8 mouse cellular contexts compared by ENCODE assay signal in the genomic region with DNA sequence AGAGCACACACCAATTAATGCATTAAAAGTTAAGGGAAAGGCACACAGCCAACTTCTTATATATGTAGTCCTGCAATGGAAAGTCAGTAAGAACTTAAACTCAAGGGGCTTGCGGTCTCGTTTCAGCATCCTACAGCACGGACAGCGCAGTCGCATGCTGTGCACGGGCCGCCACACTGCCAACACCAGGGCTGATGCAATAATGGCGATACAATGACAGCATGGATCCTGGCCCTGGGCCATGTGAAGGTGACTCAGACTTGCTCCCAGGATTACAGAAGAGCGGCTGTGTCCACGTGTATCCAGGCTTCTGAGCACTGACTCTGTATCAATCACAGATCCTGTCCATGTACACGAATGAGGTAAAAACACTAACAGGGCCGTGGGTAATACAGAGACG.
DNase-seq lines count a peak whose midpoint lies in the region; ATAC-seq and TF ChIP-seq lines count a peak whose summit lies in the region.
"Had no signal": no experiment of that assay in that cellular context is flagged by ENCODE, and none has a peak within 500 bp of the region (broad histone marks: within the 10 kb centered on the region; RNA-seq: fewer than 3 reads in every experiment).

No protein-coding gene starts in this region.

- peak; percentile 47 for DNase-seq in left cerebral cortex, postnatal 4 days
- no peak for DNase-seq in left cerebral cortex, postnatal 36 days (ENCODE audit: low spot score in 2 of 2)
- peak; percentile 2 for DNase-seq in Patski (ENCODE audit: low read depth, low spot score)
- DNase-seq in cerebellum, adult 2 months: peak; percentile 81 to 85
- DNase-seq in layer of hippocampus, adult 9-10 months (ENCODE audit: low spot score): no peak
- DNase-seq in spleen, adult 18-20 months: no peak

- H3K4me1 ChIP-seq in cerebellum, adult 2 months (ENCODE audit: control insufficient read depth, insufficient read depth, low read length): peaks cover 27% of the 10 kb centered on the region
- peaks cover 3% of the 10 kb centered on the region for H3K4me1 ChIP-seq in liver, embryonic 16.5 days (ENCODE audit: control insufficient read depth, low read depth, low read length)
- H3K4me1 ChIP-seq: lung, embryonic 15.5 days had no signal

- peaks cover 17% of the 10 kb centered on the region for H3K27me3 ChIP-seq in Patski
- H3K27me3 ChIP-seq in cerebellum, adult 2 months (ENCODE audit: control insufficient read depth, insufficient read depth, low read length): no peaks in the 10 kb centered on the region
- no peaks in the 10 kb centered on the region for H3K27me3 ChIP-seq in liver, embryonic 16.5 days (ENCODE audit: control insufficient read depth, insufficient read depth, low read depth, low read length)
- H3K27me3 ChIP-seq: lung, embryonic 15.5 days had no signal

- TF ChIP-seq CTCF in Patski (IDR thresholded peaks at IDR 0.05): no peak
- TF ChIP-seq CTCF in cerebellum, adult 2 months (IDR thresholded peaks at IDR 0.05; ENCODE audit: borderline replicate concordance, insufficient read depth, low read depth, low read length): no peak

- H3K36me3 ChIP-seq in liver, embryonic 16.5 days (ENCODE audit: control insufficient read depth, insufficient read depth): no peaks in the 10 kb centered on the region
- H3K36me3 ChIP-seq: lung, embryonic 15.5 days had no signal

- intact Hi-C loops in left cerebral cortex, postnatal 4 days (cut with DNase I): no loop called here
- intact Hi-C loops in left cerebral cortex, postnatal 36 days (cut with DNase I): no loop called here

- no peak overlapping the region for H3K4me3 ChIP-seq in cerebellum, adult 2 months (replicated peaks; ENCODE audit: insufficient read depth, low read depth, low read length)
- no peak overlapping the region for H3K4me3 ChIP-seq in liver, embryonic 16.5 days (ENCODE audit: low read depth, low read length)
- H3K4me3 ChIP-seq: lung, embryonic 15.5 days had no signal

- no peak overlapping the region for H3K4me2 ChIP-seq in liver, embryonic 16.5 days (ENCODE audit: low read depth, low read length)
- H3K4me2 ChIP-seq: lung, embryonic 15.5 days had no signal

- H3K9me3 ChIP-seq in liver, embryonic 16.5 days (replicated peaks; ENCODE audit: control insufficient read depth, low read length): no peaks in the 10 kb centered on the region
- H3K9me3 ChIP-seq: lung, embryonic 15.5 days had no signal

- TF ChIP-seq POLR2A in cerebellum, adult 2 months (IDR thresholded peaks at IDR 0.05; ENCODE audit: borderline replicate concordance, insufficient read depth, low read length): no peak

- no peak overlapping the region for H3K9ac ChIP-seq in liver, embryonic 16.5 days (ENCODE audit: low read depth, low read length)
- H3K9ac ChIP-seq: lung, embryonic 15.5 days had no signal

- in situ Hi-C loops in Patski (cut with MboI; ENCODE audit: low pct_unique_long_range_greater_than_20kb): no loop called here

- ATAC-seq in Patski: no peak
- peak; percentile 89 for ATAC-seq in liver, embryonic 16.5 days (ENCODE audit: low read depth)

- no peak overlapping the region; the same call in 1 of the 2 replicates for H3K27ac ChIP-seq in cerebellum, adult 2 months (ENCODE audit: insufficient read depth, low read length)
- no peak overlapping the region for H3K27ac ChIP-seq in liver, embryonic 16.5 days (ENCODE audit: low read length)
- H3K27ac ChIP-seq: lung, embryonic 15.5 days had no signal

- POLR2A ChIA-PET in Patski (lab: Charles Lee): no interaction called here

- CTCF ChIA-PET in Patski (lab: Charles Lee): no interaction called here

- 34% methylated on average over 13 of the region's 13 CpGs for WGBS in cerebellum, adult 2 months
- WGBS in liver, embryonic 16.5 days (ENCODE audit: insufficient replicate concordance): 83% methylated on average over 13 of the region's 13 CpGs

Comparison
In these comparisons a context has a peak if more than half of its experiments do, and no peak if none do; other contexts are left out.
1. DNase-seq: peak in left cerebral cortex, postnatal 4 days (single experiment), Patski (single experiment) and cerebellum, adult 2 months (2 of 2); none in left cerebral cortex, postnatal 36 days (0 of 2), layer of hippocampus, adult 9-10 months (single experiment) and spleen, adult 18-20 months (0 of 2).